Mouse (Mus musculus) liver, postnatal 0 days (tissue): ENCODE data around the gene Paqr5.

ENCODE experiments used
- CTCF ChIP-seq: sonication (generic); IDR thresholded peaks from 2 replicates; pipeline ENCODE4 v1.5.1; 2016; ENCODE audit warnings: antibody characterized with exemption, low read depth
- EP300 ChIP-seq: IDR thresholded peaks from 2 replicates; pipeline ENCODE4 v1.6.1; 2016; ENCODE audit warnings: antibody characterized with exemption, low read depth, mild to moderate bottlenecking

- TF ChIP-seq EP300 (no peak), CTCF (no peak)
Measured at GRCm38 (mm10) chr9:61904201-61904600, 122.5 kb downstream of the Paqr5 start.
